Mouse (Mus musculus): ENCODE measurements around the gene Acrv1. TPM values are rescaled to one million over a fixed set of nuclear protein-coding genes. Genes with fewer than 3 reads are reported as not detected.

Acrv1 gene
- polyA plus RNA-seq, 1 experiment from 2014 or later, result not detected

Other genes with a start within 250 kb of the Acrv1 start
- not detected in 2 replicates for gene Gm9513, start 217.6 kb upstream of the Acrv1 start, polyA plus RNA-seq (2016; fragmentation: Nextera tagmentation; extraction: Ambion mirVana)
- not detected in 2 replicates for gene Gm5615, start 151.3 kb upstream of the Acrv1 start, polyA plus RNA-seq (2016; fragmentation: Nextera tagmentation; extraction: Ambion mirVana)
- gene Gm17689, start 110.6 kb upstream of the Acrv1 start, polyA plus RNA-seq (2016; fragmentation: Nextera tagmentation; extraction: Ambion mirVana), result not detected in 2 replicates
- not detected in 2 replicates for gene A630095E13Rik, start 49.8 kb upstream of the Acrv1 start, polyA plus RNA-seq (2016; fragmentation: Nextera tagmentation; extraction: Ambion mirVana)
- gene Chek1, start 33.8 kb downstream of the Acrv1 start, polyA plus RNA-seq (2016; fragmentation: Nextera tagmentation; extraction: Ambion mirVana), result 27.2 and 30.1 TPM in 2 replicates
- 144 and 155 TPM in 2 replicates for gene Stt3a, start 74.5 kb downstream of the Acrv1 start, polyA plus RNA-seq (2016; fragmentation: Nextera tagmentation; extraction: Ambion mirVana)
- gene Ei24, start 104.2 kb downstream of the Acrv1 start, polyA plus RNA-seq (2016; fragmentation: Nextera tagmentation; extraction: Ambion mirVana), result 119 and 122 TPM in 2 replicates
- gene Fez1, start 128.6 kb downstream of the Acrv1 start, polyA plus RNA-seq (2016; fragmentation: Nextera tagmentation; extraction: Ambion mirVana), result 428 and 435 TPM in 2 replicates

Measured in neural tube, embryonic 12.5 days (tissue).